Mouse (Mus musculus) cerebellum, adult 8-10 months (tissue): ENCODE measurements around the gene Znhit1.

Experiments used
- DNase-seq: peaks from one replicate; pipeline ENCODE4 v3.0.0; 2022

The Znhit1 gene

DNA sequence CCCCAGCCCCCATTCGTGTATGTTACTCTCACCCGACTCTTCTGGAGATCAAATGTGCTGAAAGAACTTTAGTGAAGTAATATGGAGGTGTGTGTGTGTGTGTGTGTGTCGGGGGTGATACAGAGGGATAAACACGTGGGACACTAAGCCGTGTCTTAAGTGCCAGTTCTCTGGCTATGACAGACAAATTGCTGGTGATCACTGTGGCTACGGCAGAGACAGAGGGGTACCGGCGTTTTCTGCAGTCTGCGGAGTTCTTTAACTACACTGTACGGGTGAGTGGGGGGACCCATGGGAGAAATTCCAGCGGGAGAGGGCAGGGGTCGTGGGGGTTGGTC, at the start of gene Znhit1:
Gene Znhit1, minus strand, starts transcription at position 88 of the 338 bp plus-strand sequence.
- DNase-seq = no peak

DNA sequence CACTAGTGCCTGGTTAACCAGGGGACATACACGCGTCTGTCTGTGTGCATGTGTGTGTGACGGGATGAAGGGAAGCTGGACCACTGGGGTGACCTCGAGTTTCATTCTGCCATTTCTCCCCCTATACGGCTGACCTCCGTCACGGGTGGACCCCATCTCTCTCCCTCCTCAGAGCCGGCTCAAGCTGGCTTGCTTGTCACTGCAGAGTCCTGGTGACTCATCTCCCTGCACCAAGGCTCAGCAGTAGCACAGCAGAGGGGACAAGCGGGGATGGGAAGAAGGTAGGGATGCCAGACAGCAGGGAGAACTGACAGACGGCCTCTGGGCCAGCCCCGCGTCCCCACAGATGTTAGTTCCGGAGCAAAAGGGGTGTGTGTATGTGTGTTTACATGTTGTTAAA, 48.4 kb upstream of the Znhit1 start:
- DNase-seq = no peak

- peak; percentile 72 for DNase-seq
These were observed 44.8 kb upstream of the Znhit1 start for GRCm38 (mm10) chr5:137032641-137033074.

GRCm38 (mm10) chr5:137032033-137032421, 44.2 kb upstream of the Znhit1 start:
- DNase-seq = peak; percentile 37

GRCm38 (mm10) chr5:137031076-137032032, 43.5 kb upstream of the Znhit1 start:
- peak; percentile 36 for DNase-seq

DNA sequence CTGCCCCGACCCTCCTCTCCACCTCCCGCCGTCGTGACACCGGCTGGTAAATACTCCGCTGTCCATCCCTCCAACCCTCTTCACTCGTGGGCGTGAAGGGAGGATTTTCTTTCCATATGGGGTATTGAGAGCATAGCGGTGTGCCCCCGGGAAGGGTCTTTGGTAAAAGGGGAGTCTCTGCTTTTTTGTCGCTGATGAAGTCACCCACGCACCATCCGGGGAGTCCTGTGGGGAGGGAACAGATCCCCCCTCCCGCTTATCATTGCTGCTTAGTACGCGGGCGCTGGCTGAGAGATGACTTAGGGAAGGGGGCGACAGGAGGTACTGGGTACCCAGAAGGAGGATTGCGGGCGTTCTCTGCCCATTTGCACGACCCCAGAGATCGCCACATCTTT, 42.6 kb upstream of the Znhit1 start:
- DNase-seq = no peak

DNA sequence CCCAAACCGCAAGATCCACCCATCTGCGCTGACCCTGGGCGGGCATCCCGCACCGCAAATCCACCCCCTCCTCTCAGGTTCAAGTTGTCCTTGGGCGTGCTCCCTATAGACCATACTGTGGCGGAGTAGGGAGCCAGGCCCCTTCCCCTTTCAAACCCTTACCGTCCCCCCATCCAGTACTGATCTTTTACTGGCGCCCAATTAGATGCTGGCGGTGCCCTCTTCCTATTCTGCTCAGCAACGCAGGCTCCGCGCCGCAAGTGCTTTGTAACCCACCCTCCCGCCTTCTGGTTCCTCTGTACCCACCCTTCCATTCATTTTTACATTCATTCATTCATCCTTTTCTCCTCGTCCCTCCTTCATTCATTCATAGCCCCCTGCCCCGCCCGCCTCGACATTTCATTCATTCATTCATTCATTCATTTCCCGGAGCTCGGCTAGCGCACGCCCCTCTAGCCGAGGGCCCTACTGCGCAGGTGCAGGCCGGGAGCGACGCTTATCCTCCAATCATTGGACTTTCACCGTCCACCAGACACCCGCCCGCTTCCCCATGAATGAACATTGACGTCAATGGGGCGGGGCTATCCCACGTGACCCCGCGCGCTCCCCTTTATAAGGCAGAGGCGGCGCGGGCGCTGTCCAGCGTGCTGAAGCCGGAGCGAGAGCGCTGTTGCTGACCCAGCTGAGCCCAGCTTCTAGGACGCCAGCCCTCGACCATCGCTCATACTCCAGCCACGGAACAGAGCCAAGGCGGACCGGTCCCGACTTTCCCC, 42.0 kb upstream of the Znhit1 start:
- peak; percentile 94 for DNase-seq

DNA sequence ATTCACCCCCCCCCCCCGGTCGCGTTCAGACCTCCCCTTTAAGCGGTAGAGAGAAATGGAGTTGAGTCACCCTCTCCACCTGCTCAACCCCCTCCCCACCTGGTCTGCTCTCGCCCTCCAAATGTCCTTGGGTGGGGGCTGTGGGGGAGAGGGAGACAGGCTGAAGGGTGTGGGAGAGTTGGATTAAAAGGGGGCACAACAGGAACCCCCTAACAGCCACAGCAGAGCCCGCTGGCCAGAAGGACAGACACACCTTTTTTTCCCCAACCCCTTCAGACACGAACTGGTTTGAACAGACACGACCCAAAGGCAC, 41.4 kb upstream of the Znhit1 start:
- DNase-seq = no peak

- no peak for DNase-seq
These were observed 40.9 kb upstream of the Znhit1 start for GRCm38 (mm10) chr5:137028561-137029272.

- DNase-seq = no peak
These were observed 38.3 kb upstream of the Znhit1 start, which contains the start of gene Vgf for GRCm38 (mm10) chr5:137026092-137026491. Gene Vgf (plus strand): TSS chr5:137026392.

- peak; percentile 78 for DNase-seq
These were observed 37.3 kb upstream of the Znhit1 start for GRCm38 (mm10) chr5:137025132-137025531.

GRCm38 (mm10) chr5:137024318-137024717, 36.5 kb upstream of the Znhit1 start:
- DNase-seq = no peak

DNA sequence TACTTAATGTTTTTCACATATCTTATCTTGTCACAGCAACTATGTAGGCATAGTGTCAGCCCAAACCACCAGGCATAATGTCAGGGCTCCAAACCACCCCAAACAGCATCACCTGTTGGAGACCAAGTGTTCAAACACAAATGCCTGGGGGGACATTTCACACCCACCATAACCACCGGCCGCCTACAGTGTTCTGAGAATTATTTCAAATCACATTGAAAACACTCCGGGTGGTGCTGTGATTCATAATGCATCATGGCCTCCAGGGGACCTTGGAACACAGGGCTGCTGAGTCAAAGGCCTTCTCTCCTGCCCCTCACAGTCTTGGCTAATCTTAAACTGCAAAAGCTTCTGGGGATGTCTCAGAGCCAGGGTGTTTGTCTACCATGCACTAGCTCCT, 28.1 kb upstream of the Znhit1 start:
- DNase-seq = no peak

- DNase-seq = no peak
These were observed 24.7 kb upstream of the Znhit1 start for GRCm38 (mm10) chr5:137012401-137012950.

DNA sequence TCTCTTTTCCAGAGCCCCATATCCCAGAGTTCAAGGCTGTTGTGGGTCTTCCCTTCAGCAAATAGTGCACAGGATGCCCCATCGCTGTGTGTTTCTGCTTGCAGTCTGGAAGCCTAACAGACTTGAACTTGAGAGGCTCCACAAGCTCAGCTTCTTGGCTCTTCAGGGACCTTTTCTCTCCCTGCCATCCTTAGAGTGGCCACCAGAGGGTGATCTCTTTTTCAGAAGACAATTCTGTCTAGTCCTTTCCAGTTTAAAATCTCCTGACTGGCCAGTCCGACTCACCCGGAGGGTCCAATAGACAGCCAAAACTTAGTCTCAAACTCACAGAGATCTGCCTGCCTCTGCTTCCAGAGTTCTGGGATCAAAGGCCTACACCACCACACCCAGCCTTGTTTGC, 22.2 kb upstream of the Znhit1 start:
- no peak for DNase-seq

- DNase-seq = no peak
These were observed 19.5 kb upstream of the Znhit1 start for GRCm38 (mm10) chr5:137007276-137007675.

GRCm38 (mm10) chr5:137000612-137001011, 12.8 kb upstream of the Znhit1 start:
- DNase-seq = no peak

DNA sequence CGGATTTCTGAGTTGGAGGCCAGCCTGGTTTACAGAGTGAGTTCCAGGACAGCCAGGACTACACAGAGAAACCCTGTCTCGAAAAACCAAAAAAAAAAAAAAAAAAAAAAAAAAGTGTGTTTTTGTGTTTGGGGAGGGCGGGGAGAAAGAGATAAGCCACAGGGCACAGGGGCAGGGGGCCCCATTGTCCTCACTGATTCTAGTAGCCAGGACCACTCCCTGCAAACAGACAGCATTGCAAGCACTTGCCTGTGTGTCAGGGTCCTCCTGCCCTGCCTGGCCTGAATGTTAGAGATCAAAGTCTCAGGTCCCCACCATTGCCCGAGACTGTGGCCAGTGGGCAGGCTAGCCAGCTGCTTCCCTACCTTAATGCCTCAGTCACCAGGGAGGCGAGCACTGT, 11.6 kb upstream of the Znhit1 start:
- no peak for DNase-seq

- DNase-seq = no peak
These were observed 2.0 kb upstream of the Znhit1 start for GRCm38 (mm10) chr5:136989801-136990200.

- no peak for DNase-seq
These were observed 599 bp upstream of the Znhit1 start for GRCm38 (mm10) chr5:136988420-136988819.

- peak; percentile 83 for DNase-seq
These were observed 485 bp downstream of the Znhit1 start for GRCm38 (mm10) chr5:136987138-136987933.

DNA sequence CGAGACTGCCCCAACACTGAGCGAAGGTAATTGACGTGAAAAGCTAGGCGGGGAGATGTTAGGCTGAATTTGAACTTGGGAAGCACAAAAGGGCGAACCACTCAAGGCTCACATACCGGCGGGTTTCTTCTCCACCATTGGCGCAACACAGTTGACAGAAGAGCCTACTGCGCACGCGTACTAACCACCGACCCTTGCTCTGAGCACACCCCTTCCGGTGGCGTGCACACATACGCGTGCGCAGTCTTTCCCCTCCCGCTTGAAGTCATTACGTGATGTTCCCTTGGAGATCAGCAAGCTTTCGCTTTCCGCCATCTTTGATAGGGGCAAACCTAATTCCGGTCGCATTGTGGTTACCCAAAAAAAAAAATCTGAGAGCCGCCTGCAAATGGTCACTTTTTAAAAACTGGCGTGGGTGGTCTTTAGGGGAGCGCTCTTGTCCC, 1.1 kb downstream of the Znhit1 start, which contains the start of gene Plod3:
Gene Plod3, plus strand, starts transcription at position 325 of the 443 bp plus-strand sequence.
- peak; percentile 95 for DNase-seq
